Mouse (Mus musculus) cerebellum, adult 2 months (tissue): Measurements from ENCODE around the gene Yipf2.

Source experiments
- CTCF ChIP-seq: fragments of 200-500 bp; IDR thresholded peaks from 2 replicates; pipeline ENCODE4 v1.5.1; 2011; ENCODE audit warnings: low read depth, mild to moderate bottlenecking, control low read depth, low read length, moderate library complexity, borderline replicate concordance; ENCODE audit not compliant: insufficient read depth
- POLR2A ChIP-seq: fragments of 200-500 bp; IDR thresholded peaks from 2 replicates; pipeline ENCODE4 v1.6.1; 2011; ENCODE audit warnings: low read length, control low read depth, borderline replicate concordance; ENCODE audit not compliant: insufficient read depth

DNA sequence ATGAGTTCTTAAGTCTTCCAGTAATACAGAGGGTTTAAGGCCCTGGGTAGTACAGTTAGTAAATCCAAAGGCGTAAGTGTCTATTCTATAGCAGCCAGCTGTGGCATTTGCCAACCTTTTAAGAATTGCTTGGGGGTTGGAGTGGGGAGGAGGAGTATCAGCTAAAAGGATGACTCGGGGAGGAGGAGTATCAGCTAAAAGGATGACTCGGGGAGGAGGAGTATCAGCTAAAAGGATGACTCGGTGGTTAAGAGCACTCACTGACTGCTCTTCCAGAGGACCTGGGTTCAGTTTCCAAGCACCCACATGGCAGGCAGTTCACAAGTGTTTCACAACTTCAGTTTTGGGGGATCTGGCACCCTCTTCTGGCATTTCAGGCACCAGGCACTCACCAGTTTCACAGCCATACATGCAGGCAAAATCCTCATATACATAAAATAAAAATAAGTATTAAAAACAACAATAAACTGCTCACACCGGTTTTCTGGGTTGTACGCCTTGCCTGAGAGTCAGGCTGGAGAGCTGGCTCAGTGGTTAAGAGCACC, 37.4 kb downstream of the Yipf2 start:
- TF ChIP-seq CTCF (no peak), POLR2A (no peak)
